Comparison of ENCODE assay signal across 23 mouse cellular contexts in genomic region chr9:14596858-14597257, GRCm38 (mm10). TPM values are rescaled to one million over a fixed set of nuclear protein-coding genes. Genes with fewer than 3 reads are reported as not detected.
DNase-seq lines count a peak whose midpoint lies in the region; ATAC-seq and TF ChIP-seq lines count a peak whose summit lies in the region.
"Had no signal": no experiment of that assay in that cellular context is flagged by ENCODE, and none has a peak within 500 bp of the region (broad histone marks: within the 10 kb centered on the region; RNA-seq: fewer than 3 reads in every experiment).

No protein-coding gene starts in this region.

- no peak for TF ChIP-seq CTCF in heart, postnatal 0 days (IDR thresholded peaks at IDR 0.05; ENCODE audit: low read depth)
- TF ChIP-seq CTCF in gastrocnemius, adult 2 months (IDR thresholded peaks at IDR 0.05): no peak

- intact Hi-C loops in heart, postnatal 25 days (cut with DNase I): no loop called here
- intact Hi-C loops in gastrocnemius, adult 2 months (cut with DNase I): loop anchor here (5.0 kb wide), 1 partner anchor 65 kb away; no protein-coding TSS in a partner anchor

- TF ChIP-seq EP300 in heart, postnatal 0 days (IDR thresholded peaks at IDR 0.05; ENCODE audit: low read depth): no peak

- peaks cover 46% of the 10 kb centered on the region for H3K36me3 ChIP-seq in heart, postnatal 0 days (replicated peaks; ENCODE audit: control insufficient read depth, insufficient read depth, low read length)
- H3K36me3 ChIP-seq in midbrain, embryonic 14.5 days (ENCODE audit: control insufficient read depth, insufficient read depth, low read length): peaks cover 38% of the 10 kb centered on the region

- H3K4me3 ChIP-seq in heart, postnatal 0 days (ENCODE audit: low read depth, low read length): no peak overlapping the region
- no peak overlapping the region for H3K4me3 ChIP-seq in gastrocnemius, adult 2 months
- no peak overlapping the region for H3K4me3 ChIP-seq in midbrain, embryonic 14.5 days (replicated peaks; ENCODE audit: low read depth, low read length)
- H3K4me3 ChIP-seq: forebrain, embryonic 10.5 days; layer of hippocampus, adult 2 months; left cerebral cortex, adult 2 months; limb, embryonic 12.5 days; neural tube, embryonic 12.5 days had no signal

- H3K4me2 ChIP-seq in heart, postnatal 0 days (ENCODE audit: low read depth, low read length): peak overlapping the region; percentile 16; the same call in 1 of the 2 replicates
- H3K4me2 ChIP-seq in midbrain, embryonic 14.5 days (ENCODE audit: low read length): no peak overlapping the region
- H3K4me2 ChIP-seq: limb, embryonic 12.5 days; neural tube, embryonic 12.5 days had no signal

- no peaks in the 10 kb centered on the region for H3K27me3 ChIP-seq in heart, postnatal 0 days (ENCODE audit: control insufficient read depth, insufficient read depth, low read length)
- no peaks in the 10 kb centered on the region for H3K27me3 ChIP-seq in midbrain, embryonic 14.5 days (ENCODE audit: control insufficient read depth, insufficient read depth, low read length)
- H3K27me3 ChIP-seq: CH12.LX; limb, embryonic 12.5 days; neural tube, embryonic 12.5 days had no signal

- 34% methylated on average over 7 of the region's 7 CpGs for WGBS in heart, postnatal 0 days
- WGBS in midbrain, embryonic 14.5 days: 88% methylated on average over 7 of the region's 7 CpGs

- DNase-seq in gastrocnemius, adult 18-20 months (ENCODE audit: low spot score): peak; percentile 86
- DNase-seq in gastrocnemius, postnatal 4 days (ENCODE audit: low spot score in 2 of 2): no peak
- peak; percentile 51 for DNase-seq in heart, postnatal 0 days (ENCODE audit: low spot score)
- no peak for DNase-seq in heart, postnatal 25 days (ENCODE audit: low spot score)
- peak; percentile 91 for DNase-seq in gastrocnemius, adult 2 months
- peak; percentile 31 for DNase-seq in lung, postnatal 14 days
- DNase-seq in frontal cortex, postnatal 14 days (ENCODE audit: low spot score in 2 of 2): no peak
- no peak for DNase-seq in midbrain, embryonic 14.5 days
- DNase-seq: adrenal gland, adult 8-10 months; cerebellum, adult 18-20 months; kidney, adult 18-20 months; kidney, postnatal 10 days; right cerebral cortex, postnatal 14 days; thymus, postnatal 14 days had no signal

- no peaks in the 10 kb centered on the region for H3K9me3 ChIP-seq in heart, postnatal 0 days (replicated peaks; ENCODE audit: control insufficient read depth, low read length)
- no peaks in the 10 kb centered on the region for H3K9me3 ChIP-seq in midbrain, embryonic 14.5 days (ENCODE audit: control insufficient read depth, low read length)
- H3K9me3 ChIP-seq: forebrain, embryonic 10.5 days; limb, embryonic 12.5 days; neural tube, embryonic 12.5 days had no signal

- peak; percentile 82 for ATAC-seq in heart, postnatal 0 days (ENCODE audit: insufficient read depth, low read depth)
- no peak for ATAC-seq in midbrain, embryonic 14.5 days (ENCODE audit: low FRiP score, low TSS enrichment)

- H3K4me1 ChIP-seq in heart, postnatal 0 days (ENCODE audit: control insufficient read depth, insufficient read depth): peaks cover 39% of the 10 kb centered on the region
- H3K4me1 ChIP-seq in midbrain, embryonic 14.5 days (ENCODE audit: control insufficient read depth, insufficient read depth, low read length): no peaks in the 10 kb centered on the region
- H3K4me1 ChIP-seq: forebrain, embryonic 10.5 days; neural tube, embryonic 12.5 days had no signal

- H3K27ac ChIP-seq in heart, postnatal 0 days (ENCODE audit: low read depth): peak overlapping the region; percentile 78
- peak overlapping the region; percentile 91 for H3K27ac ChIP-seq in gastrocnemius, adult 2 months
- no peak overlapping the region for H3K27ac ChIP-seq in midbrain, embryonic 14.5 days (replicated peaks; ENCODE audit: low read depth, low read length)
- H3K27ac ChIP-seq: forebrain, embryonic 10.5 days; hindbrain, postnatal 0 days; layer of hippocampus, adult 2 months; left cerebral cortex, adult 2 months; limb, embryonic 12.5 days; neural tube, embryonic 12.5 days had no signal

- H3K9ac ChIP-seq in heart, postnatal 0 days (replicated peaks; ENCODE audit: low read depth, low read length): no peak overlapping the region
- no peak overlapping the region for H3K9ac ChIP-seq in midbrain, embryonic 14.5 days (replicated peaks; ENCODE audit: low read length)
- H3K9ac ChIP-seq: limb, embryonic 12.5 days; neural tube, embryonic 12.5 days had no signal

RNA-seq across cellular contexts. Expression of gene Amotl1, which starts 48.0 kb away (rescaled TPM):
- total RNA-seq in gastrocnemius, adult 18-20 months (2021): 100 to 1,000 TPM; 330 to 339 TPM
- 100 to 1,000 TPM; 330 to 368 TPM for total RNA-seq in gastrocnemius, postnatal 4 days (2021)
- 70.2 and 89.1 TPM in 2 replicates for total RNA-seq in heart, postnatal 0 days (2014; rRNA removed; ENCODE audit: low replicate concordance)
- 10.4 and 11.7 TPM in 2 replicates for polyA plus RNA-seq in heart, postnatal 0 days (2015; fragmentation: Nextera tagmentation; extraction: Ambion mirVana)
- total RNA-seq in heart, postnatal 25 days (2021): 10 to 100 TPM; 57.9 to 59.9 TPM
- 100 to 1,000 TPM; 397 to 399 TPM for total RNA-seq in gastrocnemius, adult 2 months (2021)
- 8.7 and 12.5 TPM in 2 replicates for polyA plus RNA-seq in midbrain, embryonic 14.5 days (2014; fragmentation: Nextera tagmentation; extraction: Ambion mirVana)
- total RNA-seq: hematopoietic stem cell, adult 5-6 weeks; megakaryocyte, adult 5-6 weeks had no signal

Comparison
In these comparisons a context has a peak if more than half of its experiments do, and no peak if none do; other contexts are left out.
1. DNase-seq: peak in gastrocnemius, adult 18-20 months (single experiment), heart, postnatal 0 days (single experiment), gastrocnemius, adult 2 months (single experiment) and lung, postnatal 14 days (single experiment); none in gastrocnemius, postnatal 4 days (0 of 2), heart, postnatal 25 days (single experiment), frontal cortex, postnatal 14 days (0 of 2) and midbrain, embryonic 14.5 days (single experiment).